In genomic region chr9:67617341-67618217, GRCm38 (mm10) we compare ENCODE assay signal across 11 mouse cellular contexts. TPM values are rescaled to one million over a fixed set of nuclear protein-coding genes. Genes with fewer than 3 reads are reported as not detected.
DNase-seq lines count a peak whose midpoint lies in the region; ATAC-seq and TF ChIP-seq lines count a peak whose summit lies in the region.
"Had no signal": no experiment of that assay in that cellular context is flagged by ENCODE, and none has a peak within 500 bp of the region (broad histone marks: within the 10 kb centered on the region; RNA-seq: fewer than 3 reads in every experiment).

No protein-coding gene starts in this region.

- H3K27ac ChIP-seq in kidney, embryonic 14.5 days (ENCODE audit: low read depth, low read length), result no peak overlapping the region
- H3K27ac ChIP-seq in hindbrain, postnatal 0 days, result no peak overlapping the region
- no peak overlapping the region for H3K27ac ChIP-seq in midbrain, postnatal 0 days (ENCODE audit: low read depth, low read length)

- TF ChIP-seq CTCF in hindbrain, postnatal 0 days (IDR thresholded peaks at IDR 0.05; ENCODE audit: low read depth), result no peak
- TF ChIP-seq CTCF in midbrain, postnatal 0 days (IDR thresholded peaks at IDR 0.05), result no peak

- no peaks in the 10 kb centered on the region for H3K9me3 ChIP-seq in kidney, embryonic 14.5 days (ENCODE audit: control insufficient read depth, low read length)
- no peaks in the 10 kb centered on the region for H3K9me3 ChIP-seq in hindbrain, postnatal 0 days (ENCODE audit: low read length)
- no peaks in the 10 kb centered on the region for H3K9me3 ChIP-seq in midbrain, postnatal 0 days (ENCODE audit: low read length)

- intact Hi-C loops in left cerebral cortex, postnatal 36 days (cut with DNase I), result no loop called here

- H3K4me3 ChIP-seq in kidney, embryonic 14.5 days (ENCODE audit: low read length), result no peak overlapping the region
- no peak overlapping the region for H3K4me3 ChIP-seq in hindbrain, postnatal 0 days (ENCODE audit: low read length)
- no peak overlapping the region for H3K4me3 ChIP-seq in midbrain, postnatal 0 days (ENCODE audit: low read depth, low read length)

- H3K9ac ChIP-seq in kidney, embryonic 14.5 days (ENCODE audit: low read depth, low read length), result no peak overlapping the region
- H3K9ac ChIP-seq in hindbrain, postnatal 0 days (replicated peaks; ENCODE audit: low read length), result no peak overlapping the region
- H3K9ac ChIP-seq in midbrain, postnatal 0 days (replicated peaks; ENCODE audit: low read length, poor library complexity, severe bottlenecking), result no peak overlapping the region
- H3K9ac ChIP-seq: lung, embryonic 14.5 days had no signal

- no peaks in the 10 kb centered on the region for H3K27me3 ChIP-seq in kidney, embryonic 14.5 days (ENCODE audit: control insufficient read depth, insufficient read depth, low read length)
- H3K27me3 ChIP-seq in hindbrain, postnatal 0 days (ENCODE audit: insufficient read depth, low read length), result no peaks in the 10 kb centered on the region
- H3K27me3 ChIP-seq in midbrain, postnatal 0 days (ENCODE audit: insufficient read depth, low read length), result no peaks in the 10 kb centered on the region

- H3K36me3 ChIP-seq in kidney, embryonic 14.5 days (ENCODE audit: control insufficient read depth, insufficient read depth, low read length), result no peaks in the 10 kb centered on the region
- H3K36me3 ChIP-seq in hindbrain, postnatal 0 days (ENCODE audit: insufficient read depth, low read length), result no peaks in the 10 kb centered on the region
- no peaks in the 10 kb centered on the region for H3K36me3 ChIP-seq in midbrain, postnatal 0 days (ENCODE audit: insufficient read depth, low read length)

- peaks cover 9% of the 10 kb centered on the region for H3K4me1 ChIP-seq in kidney, embryonic 14.5 days (ENCODE audit: control insufficient read depth, insufficient read depth, low read length)
- H3K4me1 ChIP-seq in hindbrain, postnatal 0 days (ENCODE audit: insufficient read depth, low read length), result no peaks in the 10 kb centered on the region
- H3K4me1 ChIP-seq in midbrain, postnatal 0 days (ENCODE audit: insufficient read depth, low read length), result 0 out of 2 replicates have a peak, but pooled peaks cover 3% of the 10 kb centered on the region

- no peak overlapping the region for H3K4me2 ChIP-seq in kidney, embryonic 14.5 days (replicated peaks; ENCODE audit: low read depth, low read length)
- H3K4me2 ChIP-seq in hindbrain, postnatal 0 days (ENCODE audit: low read depth, low read length), result no peak overlapping the region
- no peak overlapping the region for H3K4me2 ChIP-seq in midbrain, postnatal 0 days (ENCODE audit: low read depth, low read length, poor library complexity, severe bottlenecking)
- H3K4me2 ChIP-seq: lung, embryonic 14.5 days had no signal

- no peak for ATAC-seq in kidney, embryonic 14.5 days (ENCODE audit: low FRiP score, low TSS enrichment)
- ATAC-seq in hindbrain, postnatal 0 days, result no peak
- ATAC-seq in midbrain, postnatal 0 days (ENCODE audit: low FRiP score), result no peak

- WGBS in kidney, embryonic 14.5 days, result 45% methylated on average over 14 of the region's 14 CpGs
- WGBS in hindbrain, postnatal 0 days, result 35% methylated on average over 14 of the region's 14 CpGs
- WGBS in midbrain, postnatal 0 days, result 43% methylated on average over 14 of the region's 14 CpGs

- peak; percentile 87 for DNase-seq in kidney, adult 11 months
- peak; percentile 52 to 76 for DNase-seq in cerebellum, postnatal 10 days
- DNase-seq in hindbrain, postnatal 0 days (ENCODE audit: low spot score), result peak; percentile 46
- peak; percentile 58 for DNase-seq in midbrain, postnatal 0 days (ENCODE audit: low spot score)
- DNase-seq in adrenal gland, adult 18-20 months (ENCODE audit: low spot score in 2 of 2), result no peak
- DNase-seq in left cerebral cortex, postnatal 36 days (ENCODE audit: low spot score in 2 of 2), result no peak
- no peak for DNase-seq in adrenal gland, adult 8-10 months
- DNase-seq: heart, postnatal 10 days; lung, embryonic 14.5 days had no signal

RNA-seq across cellular contexts. Expression of gene Tln2, which starts 58.1 kb away (rescaled TPM):
- polyA plus RNA-seq in kidney, embryonic 14.5 days (2014; fragmentation: Nextera tagmentation; extraction: Ambion mirVana), result 18.7 and 24.0 TPM in 2 replicates
- 71.1 and 72.8 TPM in 2 replicates for total RNA-seq in hindbrain, postnatal 0 days (2014; rRNA removed)
- 51.8 and 59.3 TPM in 2 replicates for polyA plus RNA-seq in hindbrain, postnatal 0 days (2015; fragmentation: Nextera tagmentation; extraction: Ambion mirVana)
- 66.7 and 69.7 TPM in 2 replicates for total RNA-seq in midbrain, postnatal 0 days (2014; rRNA removed)
- polyA plus RNA-seq in midbrain, postnatal 0 days (2015; fragmentation: Nextera tagmentation; extraction: Ambion mirVana), result 47.4 and 49.4 TPM in 2 replicates
- total RNA-seq in adrenal gland, adult 18-20 months (2021), result 10 to 100 TPM; 24.6 to 27.5 TPM
- 100 to 1,000 TPM in 1 of 2 experiments, 10 to 100 TPM in 1; 93.8 to 104 TPM for total RNA-seq in left cerebral cortex, postnatal 36 days (2021)
- 10 to 100 TPM; 24.8 to 49.7 (median 31.1) TPM for total RNA-seq in adrenal gland, adult 8-10 months (2022)
- total RNA-seq: MEL had no signal

Comparison
In these comparisons a context has a peak if more than half of its experiments do, and no peak if none do; other contexts are left out.
1. DNase-seq: peak in kidney, adult 11 months (single experiment), cerebellum, postnatal 10 days (2 of 2), hindbrain, postnatal 0 days (single experiment) and midbrain, postnatal 0 days (single experiment); none in adrenal gland, adult 18-20 months (0 of 2), left cerebral cortex, postnatal 36 days (0 of 2) and adrenal gland, adult 8-10 months (single experiment).